Mouse (Mus musculus) myocyte (in vitro differentiated cells): ENCODE results near the gene Uba2.
"Not testable (repeated sequence)": the region's sequence is repeated elsewhere in the genome, so short reads cannot be mapped to it uniquely, and the experiment has no call there.

Experiments used
- E2F4 ChIP-seq: IDR thresholded peaks from one replicate; pipeline ENCODE4 v1.6.1; 2011; ENCODE audit warnings: mild to moderate bottlenecking, control low read depth, moderate library complexity; ENCODE audit not compliant: insufficient read depth
- MAX ChIP-seq: IDR thresholded peaks from one replicate; pipeline ENCODE4 v1.6.1; 2011; ENCODE audit warnings: low read depth, mild to moderate bottlenecking, control low read depth
- MYOD1 ChIP-seq, 3 experiments: IDR thresholded peaks; one replicate each; pipeline ENCODE4 v1.6.1; 2011; ENCODE audit warnings: control low read depth in 2 of 3, low read depth in 2 of 3, mild to moderate bottlenecking in 2 of 3, moderate library complexity in 1 of 3; ENCODE audit not compliant: insufficient read length in 2 of 3, control insufficient read depth in 1 of 3
- MYOG ChIP-seq, 3 experiments: IDR thresholded peaks; one replicate each; pipeline ENCODE4 v1.6.1; 2011; ENCODE audit warnings: control low read depth in 2 of 3, low read depth in 2 of 3, mild to moderate bottlenecking in 2 of 3; ENCODE audit not compliant: insufficient read length in 2 of 3, control insufficient read depth in 1 of 3, insufficient read depth in 1 of 3
- POLR2A ChIP-seq: IDR thresholded peaks from one replicate; pipeline ENCODE4 v1.6.1; 2011; ENCODE audit warnings: low read depth, mild to moderate bottlenecking, control low read depth, moderate library complexity; ENCODE audit not compliant: insufficient read length
- POLR2AphosphoS2 ChIP-seq: IDR thresholded peaks from one replicate; pipeline ENCODE4 v1.6.1; 2011; ENCODE audit warnings: low read depth, control low read depth; ENCODE audit not compliant: insufficient read length
- TCF12 ChIP-seq: IDR thresholded peaks from one replicate; pipeline ENCODE4 v1.6.1; 2011; ENCODE audit warnings: mild to moderate bottlenecking, control low read depth; ENCODE audit not compliant: poor library complexity, insufficient read depth, severe bottlenecking
- TCF3 ChIP-seq: IDR thresholded peaks from one replicate; pipeline ENCODE4 v1.6.1; 2011; ENCODE audit warnings: low read depth, control low read depth; ENCODE audit not compliant: insufficient read length
- USF1 ChIP-seq: IDR thresholded peaks from one replicate; pipeline ENCODE4 v1.6.1; 2011; ENCODE audit warnings: low read depth, mild to moderate bottlenecking, control low read depth, moderate library complexity

- not testable (repeated sequence) for TF ChIP-seq USF1; POLR2A; MAX; TCF3; POLR2AphosphoS2; MYOG (IDR thresholded peaks at IDR 0.05; ENCODE audit: control insufficient read depth in 1 of 3, insufficient read depth in 1 of 3, insufficient read length in 2 of 3, low read depth in 2 of 3); E2F4; TCF12; MYOD1 (IDR thresholded peaks at IDR 0.05; ENCODE audit: control insufficient read depth in 1 of 3, insufficient read length in 2 of 3, low read depth in 2 of 3)
These were observed 48.8 kb downstream of the Uba2 start for GRCm38 (mm10) chr7:34120636-34121035.
